Mouse (Mus musculus): ENCODE data around the gene Cryzl1. TPM values are rescaled to one million over a fixed set of nuclear protein-coding genes. Genes with fewer than 3 reads are reported as not detected.
A peak's percentile ranks its signal among the peaks of the same experiment; 100 is the strongest.
"Not testable (repeated sequence)": the region's sequence is repeated elsewhere in the genome, so short reads cannot be mapped to it uniquely, and the experiment has no call there.

The Cryzl1 gene
- polyA plus RNA-seq, 1 experiment from 2014 or later: 73.2 TPM

GRCm38 (mm10) chr16:91646681-91647419, 81.9 kb downstream of the Cryzl1 start, which contains the start of gene Gart:
Gene Gart (minus strand): TSS chr16:91646952.
- H3K9ac ChIP-seq (ENCODE audit: low read length): peak within 1 kb of the TSS; percentile 85
- H3K27me3 ChIP-seq (ENCODE audit: control insufficient read depth, insufficient read depth, low read length): no peaks in the 10 kb centered on the region
- H3K36me3 ChIP-seq (ENCODE audit: control insufficient read depth, insufficient read depth, low read length): peaks cover 4% of the 10 kb centered on the region
- ATAC-seq (ENCODE audit: insufficient read depth, low FRiP score, low TSS enrichment) (peak; percentile 88), DNase-seq (ENCODE audit: low spot score) (peak; percentile 94)
- no peaks in the 10 kb centered on the region for H3K9me3 ChIP-seq (ENCODE audit: control insufficient read depth, low read length)
- peak within 1 kb of the TSS; percentile 98 for H3K4me2 ChIP-seq (ENCODE audit: low read depth)
- H3K27ac ChIP-seq (ENCODE audit: low read depth, low read length): peak within 1 kb of the TSS; percentile 94
- peak within 1 kb of the TSS; percentile 70 for H3K4me3 ChIP-seq (ENCODE audit: low read depth, low read length)
- H3K4me1 ChIP-seq (ENCODE audit: control insufficient read depth, insufficient read depth, low read length): peaks cover 5% of the 10 kb centered on the region; the same call in 1 of the 2 replicates
- under 1% methylated on average over 59 of the region's 59 CpGs for WGBS

GRCm38 (mm10) chr16:91645995-91646602, 82.7 kb downstream of the Cryzl1 start:
- no peak for ATAC-seq (ENCODE audit: insufficient read depth, low FRiP score, low TSS enrichment)
- no peak overlapping the region for H3K27ac ChIP-seq (ENCODE audit: low read depth, low read length)
- 1% methylated on average over 11 of the region's 11 CpGs for WGBS
- H3K4me1 ChIP-seq (ENCODE audit: control insufficient read depth, insufficient read depth, low read length): peaks cover 5% of the 10 kb centered on the region; the same call in 1 of the 2 replicates
- no peaks in the 10 kb centered on the region for H3K9me3 ChIP-seq (ENCODE audit: control insufficient read depth, low read length)
- H3K9ac ChIP-seq (ENCODE audit: low read length): peak overlapping the region; percentile 37
- peak overlapping the region; percentile 98 for H3K4me2 ChIP-seq (ENCODE audit: low read depth)
- DNase-seq (ENCODE audit: low spot score): peak; percentile 18
- H3K36me3 ChIP-seq (ENCODE audit: control insufficient read depth, insufficient read depth, low read length): peaks cover 8% of the 10 kb centered on the region
- no peaks in the 10 kb centered on the region for H3K27me3 ChIP-seq (ENCODE audit: control insufficient read depth, insufficient read depth, low read length)
- H3K4me3 ChIP-seq (ENCODE audit: low read depth, low read length): peak overlapping the region; percentile 70

- not testable (repeated sequence) for H3K27me3 ChIP-seq (ENCODE audit: control insufficient read depth, insufficient read depth, low read length); H3K27ac ChIP-seq (ENCODE audit: low read depth, low read length); H3K36me3 ChIP-seq (ENCODE audit: control insufficient read depth, insufficient read depth, low read length); H3K4me1 ChIP-seq (ENCODE audit: control insufficient read depth, insufficient read depth, low read length); H3K9ac ChIP-seq (ENCODE audit: low read length); DNase-seq (ENCODE audit: low spot score); ATAC-seq (ENCODE audit: insufficient read depth, low FRiP score, low TSS enrichment); H3K4me3 ChIP-seq (ENCODE audit: low read depth, low read length); H3K4me2 ChIP-seq (ENCODE audit: low read depth); H3K9me3 ChIP-seq (ENCODE audit: control insufficient read depth, low read length)
- no CpG with 5 or more reads among the region's 2 CpGs for WGBS
These were observed 83.4 kb downstream of the Cryzl1 start for GRCm38 (mm10) chr16:91645420-91645819.

GRCm38 (mm10) chr16:91644901-91645300, 83.9 kb downstream of the Cryzl1 start:
- H3K4me2 ChIP-seq (ENCODE audit: low read depth): no peak overlapping the region
- ATAC-seq (ENCODE audit: insufficient read depth, low FRiP score, low TSS enrichment) (no peak), DNase-seq (ENCODE audit: low spot score) (no peak)
- peaks cover 8% of the 10 kb centered on the region for H3K36me3 ChIP-seq (ENCODE audit: control insufficient read depth, insufficient read depth, low read length)
- H3K4me1 ChIP-seq (ENCODE audit: control insufficient read depth, insufficient read depth, low read length): peaks cover 5% of the 10 kb centered on the region; the same call in 1 of the 2 replicates
- no peak overlapping the region for H3K27ac ChIP-seq (ENCODE audit: low read depth, low read length)
- H3K9ac ChIP-seq (ENCODE audit: low read length): no peak overlapping the region
- no peak overlapping the region for H3K4me3 ChIP-seq (ENCODE audit: low read depth, low read length)
- WGBS: 72% methylated on average over 2 of the region's 2 CpGs
- no peaks in the 10 kb centered on the region for H3K9me3 ChIP-seq (ENCODE audit: control insufficient read depth, low read length)
- H3K27me3 ChIP-seq (ENCODE audit: control insufficient read depth, insufficient read depth, low read length): no peaks in the 10 kb centered on the region

GRCm38 (mm10) chr16:91640171-91640570, 88.6 kb downstream of the Cryzl1 start:
- Histone ChIP-seq H3K4me2 (ENCODE audit: low read depth) (no peak overlapping the region), H3K27ac (ENCODE audit: low read depth, low read length) (no peak overlapping the region), H3K9me3 (ENCODE audit: control insufficient read depth, low read length) (no peaks in the 10 kb centered on the region), H3K9ac (ENCODE audit: low read length) (no peak overlapping the region), H3K4me1 (ENCODE audit: control insufficient read depth, insufficient read depth, low read length) (no peaks in the 10 kb centered on the region), H3K4me3 (ENCODE audit: low read depth, low read length) (no peak overlapping the region), H3K36me3 (ENCODE audit: control insufficient read depth, insufficient read depth, low read length) (peaks cover 18% of the 10 kb centered on the region), H3K27me3 (ENCODE audit: control insufficient read depth, insufficient read depth, low read length) (no peaks in the 10 kb centered on the region)
- no peak for ATAC-seq (ENCODE audit: insufficient read depth, low FRiP score, low TSS enrichment)
- WGBS: 96% methylated on average over 8 of the region's 8 CpGs
- no peak for DNase-seq (ENCODE audit: low spot score)

GRCm38 (mm10) chr16:91639636-91640035, 89.1 kb downstream of the Cryzl1 start:
- no peak overlapping the region for H3K4me3 ChIP-seq (ENCODE audit: low read depth, low read length)
- ATAC-seq (ENCODE audit: insufficient read depth, low FRiP score, low TSS enrichment) (no peak), DNase-seq (ENCODE audit: low spot score) (no peak)
- no peaks in the 10 kb centered on the region for H3K4me1 ChIP-seq (ENCODE audit: control insufficient read depth, insufficient read depth, low read length)
- no peaks in the 10 kb centered on the region for H3K27me3 ChIP-seq (ENCODE audit: control insufficient read depth, insufficient read depth, low read length)
- H3K36me3 ChIP-seq (ENCODE audit: control insufficient read depth, insufficient read depth, low read length): peaks cover 20% of the 10 kb centered on the region
- WGBS: 90% methylated on average over 2 of the region's 2 CpGs
- H3K27ac ChIP-seq (ENCODE audit: low read depth, low read length): no peak overlapping the region
- H3K9ac ChIP-seq (ENCODE audit: low read length): no peak overlapping the region
- no peak overlapping the region for H3K4me2 ChIP-seq (ENCODE audit: low read depth)
- no peaks in the 10 kb centered on the region for H3K9me3 ChIP-seq (ENCODE audit: control insufficient read depth, low read length)

Other genes with a start within 250 kb of the Cryzl1 start
- 53.9 and 56.0 TPM in 2 replicates for gene Ifnar1, start 243.7 kb downstream of the Cryzl1 start, polyA plus RNA-seq (2014; fragmentation: Nextera tagmentation; extraction: Ambion mirVana)
- gene Ifngr2, start 181.9 kb downstream of the Cryzl1 start, polyA plus RNA-seq (2014; fragmentation: Nextera tagmentation; extraction: Ambion mirVana): 35.8 and 40.8 TPM in 2 replicates
- 51.9 and 57.4 TPM in 2 replicates for gene Tmem50b, start 131.2 kb downstream of the Cryzl1 start, polyA plus RNA-seq (2014; fragmentation: Nextera tagmentation; extraction: Ambion mirVana)
- gene Dnajc28, start 109.9 kb downstream of the Cryzl1 start, polyA plus RNA-seq (2014; fragmentation: Nextera tagmentation; extraction: Ambion mirVana): 4.8 and 5.0 TPM in 2 replicates
- 106 and 116 TPM in 2 replicates for gene Gart, start 82.0 kb downstream of the Cryzl1 start, polyA plus RNA-seq (2014; fragmentation: Nextera tagmentation; extraction: Ambion mirVana)
- 130 and 133 TPM in 2 replicates for gene Son, start 81.5 kb downstream of the Cryzl1 start, polyA plus RNA-seq (2014; fragmentation: Nextera tagmentation; extraction: Ambion mirVana)
- 33.7 and 36.3 TPM in 2 replicates for gene Donson, start 40.2 kb downstream of the Cryzl1 start, polyA plus RNA-seq (2014; fragmentation: Nextera tagmentation; extraction: Ambion mirVana)
- 55.8 and 61.2 TPM in 2 replicates for gene Itsn1, start 306 bp upstream of the Cryzl1 start, polyA plus RNA-seq (2014; fragmentation: Nextera tagmentation; extraction: Ambion mirVana)